Mouse (Mus musculus): ENCODE data around the gene Olfr1389. TPM values are rescaled to one million over a fixed set of nuclear protein-coding genes. Genes with fewer than 3 reads are reported as not detected.
"Not testable (repeated sequence)": the region's sequence is repeated elsewhere in the genome, so short reads cannot be mapped to it uniquely, and the experiment has no call there.

The Olfr1389 gene
- total RNA-seq (2021), result not detected

- DNase-seq, result no peak
- intact Hi-C loops (cut with DNase I), result no loop called here
These were observed at the start of gene Olfr1389 for GRCm38 (mm10) chr11:49422767-49423166. Olfr1389 (plus strand) TSS chr11:49423067.

- no peak for DNase-seq
- intact Hi-C loops (cut with DNase I), result no loop called here
These were observed 39.7 kb upstream of the Olfr1389 start for GRCm38 (mm10) chr11:49383133-49383532.

DNA sequence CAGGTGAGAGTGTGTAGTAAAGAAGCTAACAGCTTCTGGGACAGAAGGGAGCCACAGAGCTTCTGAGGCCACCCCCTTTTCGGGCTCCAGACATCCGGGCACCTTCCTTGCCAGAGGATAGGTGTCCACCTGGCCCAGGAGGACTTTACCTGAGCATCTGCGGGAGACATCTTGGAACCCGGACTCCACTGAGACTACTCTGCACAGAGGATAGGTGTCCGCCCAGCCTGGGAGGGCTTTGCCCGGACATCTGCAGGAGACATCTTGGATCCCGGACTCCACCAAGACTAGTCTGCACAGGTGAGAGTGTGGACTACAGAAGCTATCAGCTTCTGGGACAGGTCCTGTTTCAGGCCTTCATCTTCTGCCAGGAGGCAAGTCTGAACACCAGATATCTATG, 36.7 kb upstream of the Olfr1389 start:
- DNase-seq; intact Hi-C loops (cut with DNase I): not testable (repeated sequence)

DNA sequence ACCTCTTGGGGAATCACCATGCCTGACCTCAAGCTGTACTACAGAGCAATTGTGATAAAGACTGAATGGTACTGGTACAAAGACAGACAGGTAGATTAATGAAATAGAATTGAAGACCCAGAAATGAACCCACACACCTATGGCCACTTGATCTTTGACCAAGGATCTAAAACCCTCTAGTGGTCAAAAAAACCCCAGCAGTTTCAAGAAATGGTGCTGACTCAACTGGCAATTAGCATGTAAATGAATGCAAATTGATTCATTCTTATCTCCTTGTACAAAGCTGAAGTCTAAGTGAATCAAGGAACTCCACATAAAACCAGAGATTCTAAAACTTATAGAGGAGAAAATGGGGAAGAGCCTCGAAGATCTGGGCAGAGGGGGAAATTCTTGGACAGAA, 30.2 kb upstream of the Olfr1389 start:
- intact Hi-C loops (cut with DNase I); DNase-seq: not testable (repeated sequence)

- DNase-seq, result no peak
- intact Hi-C loops (cut with DNase I), result no loop called here
These were observed 16.1 kb upstream of the Olfr1389 start for GRCm38 (mm10) chr11:49406784-49407183.

GRCm38 (mm10) chr11:49410540-49410939, 12.3 kb upstream of the Olfr1389 start:
- no peak for DNase-seq
- intact Hi-C loops (cut with DNase I), result no loop called here

- no peak for DNase-seq
- intact Hi-C loops (cut with DNase I), result no loop called here
These were observed 2.5 kb downstream of the Olfr1389 start for GRCm38 (mm10) chr11:49425257-49425927.

DNA sequence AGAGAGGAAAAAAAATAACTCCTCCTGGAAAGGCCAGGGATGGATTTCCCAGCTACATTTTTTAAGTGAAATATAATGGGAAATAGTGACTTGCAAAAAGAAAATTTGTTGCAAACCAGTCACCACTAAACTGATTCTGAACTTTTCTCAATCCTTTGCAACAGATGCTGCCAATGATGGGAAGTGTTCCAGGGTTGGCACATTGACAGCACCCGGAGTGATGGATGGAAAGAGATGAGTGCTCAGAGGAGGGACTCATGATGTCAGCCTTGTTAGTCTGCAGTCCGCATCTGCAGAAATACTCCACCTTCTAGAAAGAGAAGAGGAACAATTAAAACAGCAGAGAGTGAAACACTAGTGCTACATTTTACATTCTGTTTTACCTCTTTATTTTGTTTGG, 6.8 kb downstream of the Olfr1389 start:
- intact Hi-C loops (cut with DNase I), result no loop called here
- DNase-seq, result peak; percentile 47

DNA sequence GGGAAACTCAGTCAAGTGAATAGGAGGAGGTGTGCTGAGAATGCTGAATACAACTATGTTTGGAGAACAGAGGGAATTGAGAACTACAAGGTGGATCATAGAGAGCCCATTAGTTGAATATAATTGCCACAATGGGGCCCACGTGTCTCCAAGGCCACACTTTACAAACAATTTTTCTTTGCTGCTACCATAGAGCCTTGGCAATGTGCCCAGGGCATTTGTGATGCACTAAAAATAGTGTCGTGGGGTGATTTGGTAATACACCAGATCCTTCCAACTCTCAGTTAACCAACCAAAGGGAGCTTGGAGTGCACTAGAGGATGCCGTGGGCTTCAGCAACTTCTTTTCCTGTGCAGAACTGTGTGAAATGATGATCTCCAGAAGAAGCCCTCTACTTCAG, 13.5 kb downstream of the Olfr1389 start, which contains the start of gene Olfr1388:
Gene Olfr1388 (plus strand): TSS at position 214 of the 400 bp plus-strand sequence.
- intact Hi-C loops (cut with DNase I), result no loop called here
- no peak for DNase-seq

DNA sequence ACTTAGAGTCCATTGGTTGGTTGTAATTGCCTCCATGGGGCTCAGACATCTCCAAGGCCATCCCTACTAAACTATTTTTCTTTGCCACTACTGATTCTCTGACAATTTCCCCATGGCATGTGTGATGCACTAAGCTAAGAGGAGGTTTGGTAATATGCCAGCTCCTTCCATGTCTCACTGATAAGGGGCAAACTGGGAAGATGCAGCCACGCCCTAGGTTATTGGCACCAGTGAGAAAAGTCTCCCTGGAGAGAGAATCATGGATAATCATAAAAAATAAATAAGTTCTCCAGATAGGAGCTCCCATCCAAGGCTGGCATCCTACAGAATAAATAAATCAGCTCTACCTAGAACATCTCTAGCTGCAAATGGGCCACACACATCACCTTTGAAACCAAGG, 32.2 kb downstream of the Olfr1389 start, which contains the start of gene Olfr1387:
Gene Olfr1387 (plus strand): TSS at position 301 of the 400 bp plus-strand sequence.
- intact Hi-C loops (cut with DNase I), result no loop called here
- DNase-seq, result no peak

GRCm38 (mm10) chr11:49464746-49465145, 41.9 kb downstream of the Olfr1389 start, which contains the start of gene Olfr1386:
Olfr1386 (plus strand) TSS chr11:49465046.
- not testable (repeated sequence) for DNase-seq

More at GRCm38 (mm10) chr11:49464746-49465145, 41.9 kb downstream of the Olfr1389 start, which contains the start of gene Olfr1386:
- intact Hi-C loops (cut with DNase I), result not testable (repeated sequence)

Other genes with a start within 250 kb of the Olfr1389 start
- under 1 TPM; 0.40 to 0.70 TPM for gene Btnl9, start 235.9 kb upstream of the Olfr1389 start, total RNA-seq (2021)
- gene Zfp62, start 219.8 kb upstream of the Olfr1389 start, total RNA-seq (2021), result 10 to 100 TPM; 47.3 to 50.4 TPM
- 10 to 100 TPM; 54.4 to 58.7 TPM for gene Mgat1, start 178.9 kb upstream of the Olfr1389 start, total RNA-seq (2021)
- under 1 TPM in 1 of 2 experiments, not detected in 1; 0.48 TPM for gene Olfr1393, start 144.8 kb upstream of the Olfr1389 start, total RNA-seq (2021)
- under 1 TPM in 1 of 2 experiments, not detected in 1; 0.34 TPM for gene Olfr1392, start 137.8 kb upstream of the Olfr1389 start, total RNA-seq (2021)
- not detected for gene Olfr10, start 118.3 kb upstream of the Olfr1389 start, total RNA-seq (2021)
- gene Olfr1391, start 100.3 kb upstream of the Olfr1389 start, total RNA-seq (2021), result not detected
- gene Olfr1390, start 87.9 kb upstream of the Olfr1389 start, total RNA-seq (2021), result not detected
- gene Olfr1388, start 13.6 kb downstream of the Olfr1389 start, total RNA-seq (2021), result under 1 TPM; 0.58 to 0.74 TPM
- not detected for gene Olfr1387, start 32.3 kb downstream of the Olfr1389 start, total RNA-seq (2021)
- gene Olfr1386, start 42.0 kb downstream of the Olfr1389 start, total RNA-seq (2021), result not detected
- not detected for gene Olfr1385, start 66.0 kb downstream of the Olfr1389 start, total RNA-seq (2021)
- not detected for gene Olfr1384, start 83.7 kb downstream of the Olfr1389 start, total RNA-seq (2021)
- under 1 TPM in 1 of 2 experiments, not detected in 1; 0.56 TPM for gene Olfr1383, start 96.6 kb downstream of the Olfr1389 start, total RNA-seq (2021)
- gene Olfr1382, start 105.2 kb downstream of the Olfr1389 start, total RNA-seq (2021), result not detected
- gene Olfr1381, start 120.4 kb downstream of the Olfr1389 start, total RNA-seq (2021), result not detected
- not detected for gene Olfr1380, start 133.8 kb downstream of the Olfr1389 start, total RNA-seq (2021)
- gene Flt4, start 186.2 kb downstream of the Olfr1389 start, total RNA-seq (2021), result 1 to 10 TPM; 3.8 to 4.2 TPM
- gene Scgb3a1, start 240.5 kb downstream of the Olfr1389 start, total RNA-seq (2021), result not detected

Measured in left cerebral cortex, postnatal 4 days (tissue).